Mouse (Mus musculus): ENCODE measurements around the gene Traf1. TPM values are rescaled to one million over a fixed set of nuclear protein-coding genes. Genes with fewer than 3 reads are reported as not detected.

Gene Traf1
- polyA plus RNA-seq, 2 experiments from 2014 or later, result 300 to 441 TPM

DNA sequence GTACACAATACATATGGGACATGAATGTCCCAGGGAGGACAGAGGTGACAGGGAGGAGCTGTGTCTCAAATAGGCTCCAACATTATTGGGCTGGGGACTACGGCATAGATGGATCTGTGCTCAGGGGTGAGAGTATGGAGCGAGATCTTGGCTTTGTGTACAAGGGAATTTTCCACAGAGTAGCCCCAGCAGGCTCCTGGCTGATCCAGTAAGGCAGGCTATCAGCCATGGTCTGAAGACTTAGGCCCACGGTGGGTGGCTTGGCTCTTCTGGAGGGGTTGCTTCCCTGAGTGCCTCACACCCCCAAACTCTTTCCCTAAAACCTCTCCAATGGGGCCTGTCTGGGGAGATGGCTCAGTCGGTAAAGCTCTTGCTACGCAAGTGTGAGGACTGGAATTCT, 21.3 kb downstream of the Traf1 start:
- ATAC-seq, result no peak

DNA sequence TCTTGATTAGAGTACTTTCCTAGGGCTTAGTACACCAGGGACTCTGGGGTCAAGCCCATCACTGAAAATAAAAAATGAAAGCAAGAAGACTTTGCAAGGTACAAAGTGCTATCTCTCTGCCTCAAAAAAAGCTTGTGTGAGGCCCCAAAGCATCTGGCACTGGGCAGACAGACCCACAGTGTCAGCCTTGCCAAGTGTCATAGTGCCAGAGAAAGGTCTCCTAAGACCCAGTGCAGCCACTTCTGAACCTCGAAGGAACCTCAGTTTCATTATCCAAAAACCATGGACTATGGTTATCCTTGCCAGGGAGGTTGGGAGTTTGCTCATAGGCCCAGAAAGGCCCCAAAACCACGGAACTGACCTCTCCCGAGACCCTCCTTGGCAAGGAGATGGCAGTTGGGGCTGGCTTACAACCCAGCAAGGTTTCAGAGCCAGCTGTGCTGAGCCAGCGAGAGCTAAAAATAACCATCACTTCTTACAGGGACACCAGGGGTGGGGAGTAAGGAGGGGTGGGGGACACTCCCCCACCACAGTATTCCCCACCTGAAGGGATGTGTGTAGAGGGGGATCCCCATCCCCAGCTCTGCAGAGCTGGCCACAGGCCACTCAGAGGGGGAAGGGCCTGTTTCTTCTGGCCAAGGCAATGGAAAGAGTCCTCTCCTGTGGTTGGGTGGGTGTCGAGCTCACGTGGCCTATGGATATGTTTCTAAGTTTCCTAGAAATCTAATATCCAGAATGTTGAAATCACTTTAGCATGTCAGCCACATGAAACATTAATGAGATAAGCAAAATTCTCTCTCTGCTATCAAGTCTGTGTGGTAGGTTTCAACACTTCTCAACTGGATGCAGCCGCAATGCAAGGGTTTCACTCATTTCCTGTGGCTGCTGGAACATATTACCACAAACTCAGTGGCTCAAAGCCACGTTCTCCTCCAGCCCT, 23.0 kb downstream of the Traf1 start:
- ATAC-seq, result peak; percentile 75

DNA sequence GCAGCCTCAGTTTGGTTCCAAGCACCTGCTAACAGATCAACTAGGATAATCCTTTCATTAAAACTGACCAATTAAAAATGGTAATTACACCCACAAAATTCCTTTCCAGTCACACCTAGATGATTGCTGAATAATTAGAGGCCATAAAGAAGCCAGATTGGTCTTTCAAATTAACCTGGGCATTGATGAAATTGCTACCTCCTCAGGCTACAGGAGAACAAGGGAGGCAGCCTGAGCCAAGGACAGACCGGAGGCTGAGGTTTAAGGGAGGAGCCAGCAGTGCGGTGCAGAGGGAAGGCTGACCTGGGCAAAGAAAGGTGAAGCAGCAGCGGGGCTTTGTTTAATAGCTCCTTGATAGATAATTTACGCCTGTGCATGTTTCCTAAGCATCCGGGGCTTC, 24.1 kb downstream of the Traf1 start:
- peak; percentile 22 for ATAC-seq

DNA sequence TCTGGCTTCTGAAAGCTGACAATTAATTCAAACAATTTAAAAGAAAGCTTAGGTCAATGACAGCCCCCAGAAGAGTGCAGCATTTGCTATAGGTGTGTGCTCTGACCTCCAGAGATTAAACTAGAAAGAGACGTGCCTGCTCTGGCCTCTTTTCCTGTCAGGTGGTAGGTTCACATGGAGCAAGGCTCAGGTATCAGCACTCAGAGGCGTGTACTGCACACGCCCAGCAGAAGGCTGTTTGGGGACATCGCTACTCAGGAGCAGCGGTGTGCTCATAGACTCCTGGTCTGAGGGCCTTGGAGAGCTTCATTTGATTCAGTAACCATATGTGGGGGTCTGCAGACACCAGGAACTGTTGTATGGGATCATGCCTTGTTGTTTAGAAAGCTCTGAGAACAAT, 34.3 kb downstream of the Traf1 start:
- no peak for ATAC-seq

GRCm38 (mm10) chr2:34922729-34923128, 38.8 kb downstream of the Traf1 start:
- no peak for ATAC-seq

DNA sequence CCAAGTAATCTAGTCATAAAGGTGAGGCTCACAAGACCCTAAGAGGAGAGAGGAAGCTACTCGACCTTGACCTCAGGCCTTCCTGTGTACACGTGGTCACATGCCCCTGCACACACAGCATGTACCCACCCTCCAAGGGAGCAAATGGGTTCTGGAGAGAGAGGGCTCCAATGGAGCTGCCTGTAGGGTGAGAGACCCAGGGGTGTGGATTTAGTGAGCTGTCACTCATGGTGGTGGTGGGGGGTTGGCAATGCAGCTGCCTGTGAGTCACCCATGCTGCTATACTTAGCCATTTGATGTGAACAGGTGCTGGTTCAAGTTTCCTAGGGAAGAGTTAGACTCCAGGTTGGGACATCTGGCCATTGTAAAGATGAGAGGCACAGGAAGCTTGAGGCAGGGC, 41.4 kb downstream of the Traf1 start:
- ATAC-seq, result no peak

DNA sequence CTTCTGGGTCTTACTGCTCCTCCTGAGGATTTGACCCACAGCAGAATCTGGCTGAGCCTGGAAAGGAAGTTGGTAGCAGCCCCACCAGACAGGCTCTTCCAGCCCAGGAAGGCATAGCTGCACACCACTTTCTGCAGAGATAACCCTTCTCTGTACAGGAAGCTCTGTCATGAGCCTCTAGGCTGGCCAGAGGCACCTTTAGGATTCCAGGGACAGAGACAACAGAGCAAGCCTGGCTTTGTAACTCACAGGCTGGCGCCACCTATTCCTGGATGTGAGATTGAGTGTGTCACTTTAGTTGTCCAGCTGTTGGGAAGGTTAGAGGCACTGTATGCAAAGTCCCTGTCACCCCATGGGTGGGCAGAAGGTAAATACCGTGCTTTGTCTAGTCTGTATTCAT, 46.5 kb downstream of the Traf1 start:
- no peak for ATAC-seq

GRCm38 (mm10) chr2:34914823-34915082, 46.8 kb downstream of the Traf1 start:
- ATAC-seq, result no peak

DNA sequence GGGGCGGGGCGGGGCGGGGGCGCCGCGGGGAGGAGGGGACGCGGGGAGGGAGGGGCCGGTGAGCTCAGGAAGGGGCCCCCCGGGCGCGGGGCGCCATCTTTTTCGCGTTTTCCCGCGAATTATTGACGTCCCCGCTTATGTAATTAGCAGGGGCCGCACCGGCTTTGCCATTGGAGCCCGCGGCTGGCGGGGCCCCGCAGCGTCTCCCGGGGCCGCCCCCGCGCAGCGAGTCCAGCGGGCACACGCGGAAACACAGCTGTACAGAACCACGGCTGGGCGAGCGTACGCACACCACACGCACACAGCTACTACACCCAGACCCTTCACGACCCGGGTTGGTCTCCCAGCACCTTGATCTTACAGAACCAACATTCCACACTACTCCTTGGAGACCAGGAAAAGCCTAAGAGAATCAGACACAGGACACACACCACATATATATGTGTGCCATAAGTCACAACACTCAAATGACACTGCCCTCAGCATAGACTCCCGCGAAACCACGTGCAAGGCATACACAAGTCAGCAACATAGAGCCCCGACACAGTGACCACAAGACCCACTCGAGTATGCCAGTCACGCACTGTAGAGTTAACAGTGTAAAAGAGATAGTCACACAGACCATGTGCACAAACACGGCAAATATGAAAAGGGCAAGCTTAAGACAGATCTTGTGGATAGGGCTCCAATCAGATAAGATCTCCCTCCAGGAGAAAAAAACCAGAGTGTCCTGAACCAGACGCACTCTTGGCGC, 47.3 kb downstream of the Traf1 start:
- peak; percentile 67 for ATAC-seq

- peak; percentile 59 for ATAC-seq
Observed at GRCm38 (mm10) chr2:34913218-34914068, 48.1 kb downstream of the Traf1 start, which contains the start of gene Phf19. TSS of gene Phf19 (minus strand) at chr2:34914026.

- no peak for ATAC-seq
Observed at GRCm38 (mm10) chr2:34912613-34913012, 49.0 kb downstream of the Traf1 start.

DNA sequence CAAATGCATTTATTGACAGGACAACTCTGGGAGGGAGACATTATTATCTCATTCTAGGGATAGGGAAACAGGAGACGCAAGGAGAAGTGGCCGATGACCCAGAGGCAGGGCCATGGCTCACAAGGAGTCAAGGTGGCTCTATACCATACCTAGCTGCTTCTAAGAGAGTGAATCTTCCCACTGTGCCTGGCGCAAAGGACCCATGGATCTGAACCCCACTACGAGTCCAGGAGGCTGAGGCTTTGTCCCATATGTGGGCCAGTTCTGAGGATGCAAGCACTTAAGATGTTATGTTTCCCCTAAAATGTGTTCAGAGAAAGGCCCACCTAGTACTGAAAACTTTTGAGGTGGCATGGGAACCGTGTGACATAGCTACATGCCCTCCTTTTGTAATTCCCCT, 49.7 kb downstream of the Traf1 start:
- ATAC-seq, result no peak

DNA sequence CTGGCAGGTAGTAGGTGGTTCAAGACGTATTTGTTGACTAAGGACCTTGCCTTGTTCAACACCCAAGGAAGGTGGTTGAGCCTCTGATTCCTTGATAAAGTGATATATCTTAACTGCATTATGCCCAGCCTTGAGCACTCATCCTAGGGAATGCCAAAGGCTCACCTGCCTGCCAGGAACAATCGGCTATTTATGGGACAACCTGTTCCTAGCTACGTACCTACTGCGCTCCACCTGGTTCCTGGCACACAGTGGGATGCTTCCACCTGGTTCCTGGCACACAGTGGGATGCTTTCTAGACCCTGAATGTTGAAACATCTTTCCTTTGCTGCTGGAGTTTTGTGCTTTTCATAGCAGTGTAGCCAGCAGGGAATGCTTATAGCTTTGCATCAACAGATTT, 51.9 kb downstream of the Traf1 start:
- ATAC-seq, result no peak

DNA sequence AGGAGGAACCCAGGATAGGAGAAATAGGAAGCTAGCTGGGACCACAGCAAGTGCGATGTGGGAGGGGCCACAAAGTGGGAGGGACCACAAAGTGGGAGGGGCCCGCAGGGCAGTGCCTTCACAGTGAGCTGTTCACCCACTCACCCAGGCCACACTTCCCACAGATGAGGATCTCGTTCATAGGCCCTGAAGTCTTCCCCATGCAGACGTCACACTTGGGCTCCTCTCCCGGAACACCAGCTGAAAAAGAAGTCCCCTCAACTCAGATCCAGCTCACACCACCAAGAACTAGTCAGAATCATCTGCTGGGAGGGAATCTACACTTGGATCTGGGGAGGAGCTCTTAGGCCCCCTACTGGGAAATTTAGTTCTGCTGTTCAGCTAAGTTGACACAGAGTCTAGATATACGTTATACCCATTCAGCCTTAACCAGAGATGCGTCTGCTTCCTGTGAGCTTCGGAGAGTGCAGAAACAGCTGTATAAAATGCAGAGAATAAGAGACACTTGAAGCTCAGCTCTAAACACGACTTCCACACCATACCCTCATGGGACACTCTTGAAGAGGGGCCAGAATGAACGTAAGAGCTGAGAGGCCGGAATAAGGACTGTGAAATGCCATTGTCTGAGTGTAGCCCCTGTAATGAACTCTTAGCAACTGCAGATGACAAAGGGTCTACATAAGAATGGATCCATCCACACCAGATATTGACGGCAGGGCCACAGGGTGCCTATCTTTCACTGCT, 54.5 kb downstream of the Traf1 start:
- ATAC-seq, result no peak

GRCm38 (mm10) chr2:34906426-34906825, 55.1 kb downstream of the Traf1 start:
- no peak for ATAC-seq

- ATAC-seq, result peak; percentile 85
Observed at GRCm38 (mm10) chr2:34904849-34905542, 56.6 kb downstream of the Traf1 start.

- ATAC-seq, result no peak
Observed at GRCm38 (mm10) chr2:34903652-34904405, 57.7 kb downstream of the Traf1 start.

DNA sequence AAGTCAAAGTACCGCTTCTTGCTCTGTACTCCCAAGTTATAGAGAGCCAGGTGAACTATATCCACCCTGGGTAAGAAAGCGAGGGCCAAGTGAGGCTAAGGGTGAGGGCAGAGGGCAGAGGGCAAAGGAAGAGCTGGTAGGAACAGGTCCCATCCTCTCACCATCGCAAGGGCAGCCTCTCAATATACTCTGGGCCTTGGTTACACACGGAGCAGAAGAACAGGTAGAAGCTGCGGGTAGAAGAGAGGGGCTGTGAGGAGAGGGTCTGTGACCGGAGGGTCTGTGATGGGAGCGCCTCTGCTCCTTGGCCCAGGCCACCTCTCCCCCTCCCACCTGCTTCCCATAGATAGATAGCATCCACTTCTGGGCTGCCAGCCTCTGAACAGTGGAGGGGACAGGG, 58.4 kb downstream of the Traf1 start:
- no peak for ATAC-seq

DNA sequence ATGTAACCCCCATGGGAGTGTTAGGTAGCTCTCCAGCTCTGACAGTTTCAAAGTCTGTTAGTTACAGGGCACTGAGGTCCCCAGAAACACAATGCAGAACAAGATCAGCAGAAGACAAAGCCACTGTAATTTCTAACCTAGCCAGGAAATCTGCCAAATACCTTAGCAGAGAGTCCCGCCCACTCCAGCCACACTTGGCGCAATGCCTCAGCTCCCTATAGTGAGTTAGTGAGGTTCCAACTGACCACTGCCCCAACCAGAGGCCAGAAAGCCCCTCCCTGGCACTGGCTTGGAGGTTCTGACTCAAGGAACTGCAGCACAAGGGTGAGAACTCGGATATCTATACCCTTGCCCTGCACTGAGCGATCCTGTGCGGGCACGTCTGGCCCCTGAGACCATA, 58.8 kb downstream of the Traf1 start:
- no peak for ATAC-seq

GRCm38 (mm10) chr2:34901726-34902125, 59.8 kb downstream of the Traf1 start:
- no peak for ATAC-seq

DNA sequence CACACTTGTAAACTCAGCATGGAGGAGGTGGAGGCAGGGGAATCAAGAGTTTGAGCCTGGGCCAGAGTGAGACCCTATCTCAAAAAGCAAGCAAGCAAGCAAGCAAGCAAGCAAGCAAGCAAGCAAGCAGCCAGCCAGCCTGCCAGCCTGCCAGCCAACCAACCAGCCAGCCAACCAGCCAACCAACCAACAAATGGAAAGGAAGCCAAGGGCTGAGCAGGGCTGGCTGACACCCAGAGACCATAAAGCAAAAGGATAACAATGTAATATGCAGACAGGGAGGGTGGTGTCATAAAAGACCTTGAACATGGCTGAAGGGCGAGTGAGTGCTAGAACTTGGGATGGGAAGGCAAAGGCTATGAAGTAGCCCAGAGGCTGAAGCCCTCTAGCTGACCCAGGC, 61.2 kb downstream of the Traf1 start:
- ATAC-seq, result no peak

Data from CD4-positive, CD25-positive, alpha-beta regulatory T cell, adult 4 months (primary cell).